Mouse (Mus musculus): ENCODE data around the gene Cyp2d10. TPM values are rescaled to one million over a fixed set of nuclear protein-coding genes. Genes with fewer than 3 reads are reported as not detected.

Gene Cyp2d10
- polyA plus RNA-seq, 1 experiment from 2014 or later: not detected

DNA sequence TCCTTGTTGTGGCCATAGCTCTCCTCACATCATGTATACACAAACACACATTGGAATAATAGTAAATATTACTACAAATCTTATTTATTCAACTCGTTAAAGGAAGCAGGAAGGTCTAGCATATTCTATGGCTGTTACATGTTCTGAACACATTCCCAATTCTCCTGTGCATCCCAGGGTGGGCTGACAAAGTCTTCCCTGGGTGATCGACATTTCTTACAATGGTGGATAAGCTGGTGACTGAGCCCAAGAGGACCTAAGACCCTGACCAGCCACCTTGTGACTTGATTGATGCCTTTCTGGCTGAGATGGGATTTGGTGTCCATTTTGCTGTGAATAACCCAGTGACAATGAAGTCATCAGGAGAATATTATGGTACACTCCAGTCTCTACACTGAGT lies 28.6 kb upstream of the Cyp2d10 start:
- Histone ChIP-seq H3K27ac (replicated peaks; ENCODE audit: low read depth, low read length) (no peak overlapping the region), H3K4me2 (ENCODE audit: low read depth, severe bottlenecking) (no peak overlapping the region), H3K27me3 (ENCODE audit: control insufficient read depth, insufficient read depth, low read length) (no peaks in the 10 kb centered on the region), H3K36me3 (ENCODE audit: control insufficient read depth, insufficient read depth, low read length) (no peaks in the 10 kb centered on the region), H3K9ac (ENCODE audit: low read length) (no peak overlapping the region), H3K9me3 (ENCODE audit: control insufficient read depth, low read length) (no peaks in the 10 kb centered on the region; the same call in 1 of the 2 replicates), H3K4me1 (ENCODE audit: control insufficient read depth, insufficient read depth, low read length) (no peaks in the 10 kb centered on the region), H3K4me3 (ENCODE audit: low read depth, low read length) (no peak overlapping the region)
- no peak for ATAC-seq (ENCODE audit: insufficient number of reproducible peaks, low FRiP score, low TSS enrichment, low read depth)
- no peak for DNase-seq (ENCODE audit: low spot score)
- WGBS: 84% methylated on average over 2 of the region's 2 CpGs

DNA sequence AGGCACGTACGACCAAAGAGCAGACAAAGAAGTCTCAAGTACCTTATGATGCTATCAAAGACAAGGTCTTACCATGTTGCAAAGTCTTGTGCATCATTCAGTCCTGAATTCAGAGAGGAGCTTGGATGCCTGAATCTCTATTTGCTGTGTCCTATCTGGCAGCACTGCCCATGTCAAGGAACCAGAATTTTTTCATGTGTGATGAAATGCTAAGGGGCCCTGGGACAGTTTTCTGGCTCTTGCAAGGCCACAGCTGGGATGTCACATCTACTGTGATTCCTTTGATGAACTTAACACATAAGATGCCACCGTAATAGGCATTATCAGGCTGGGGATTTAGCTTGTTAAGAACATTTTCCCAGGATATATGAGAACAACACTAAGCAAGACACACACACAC lies 28.0 kb upstream of the Cyp2d10 start:
- DNase-seq (ENCODE audit: low spot score): no peak
- no peaks in the 10 kb centered on the region for H3K4me1 ChIP-seq (ENCODE audit: control insufficient read depth, insufficient read depth, low read length)
- H3K27me3 ChIP-seq (ENCODE audit: control insufficient read depth, insufficient read depth, low read length): no peaks in the 10 kb centered on the region
- H3K36me3 ChIP-seq (ENCODE audit: control insufficient read depth, insufficient read depth, low read length): no peaks in the 10 kb centered on the region
- no peak overlapping the region for H3K9ac ChIP-seq (ENCODE audit: low read length)
- H3K27ac ChIP-seq (replicated peaks; ENCODE audit: low read depth, low read length): no peak overlapping the region
- 86% methylated on average over 3 of the region's 3 CpGs for WGBS
- no peak overlapping the region for H3K4me3 ChIP-seq (ENCODE audit: low read depth, low read length)
- no peak overlapping the region for H3K4me2 ChIP-seq (ENCODE audit: low read depth, severe bottlenecking)
- no peaks in the 10 kb centered on the region; the same call in 1 of the 2 replicates for H3K9me3 ChIP-seq (ENCODE audit: control insufficient read depth, low read length)
- no peak for ATAC-seq (ENCODE audit: insufficient number of reproducible peaks, low FRiP score, low TSS enrichment, low read depth)

DNA sequence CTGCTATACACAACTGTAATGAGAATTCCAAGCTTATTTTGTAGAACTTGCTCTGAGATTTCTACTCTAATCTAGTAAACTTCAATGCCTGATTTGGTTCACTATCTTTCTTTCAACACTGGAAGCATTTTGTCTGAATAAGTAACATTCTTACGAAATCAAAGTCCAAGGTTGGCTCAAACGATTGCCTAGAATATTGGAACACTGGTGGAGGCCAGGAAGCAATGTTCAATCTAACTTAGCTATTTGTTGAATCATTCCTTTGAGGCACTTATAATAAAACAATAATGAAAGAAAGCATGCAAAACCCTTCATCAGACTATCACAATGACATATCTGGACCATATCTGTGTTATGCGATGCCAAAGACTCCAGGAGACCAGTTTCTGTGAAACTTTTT lies 27.5 kb upstream of the Cyp2d10 start:
- no peak for ATAC-seq (ENCODE audit: insufficient number of reproducible peaks, low FRiP score, low TSS enrichment, low read depth)
- H3K9me3 ChIP-seq (ENCODE audit: control insufficient read depth, low read length): no peaks in the 10 kb centered on the region; the same call in 1 of the 2 replicates

DNA sequence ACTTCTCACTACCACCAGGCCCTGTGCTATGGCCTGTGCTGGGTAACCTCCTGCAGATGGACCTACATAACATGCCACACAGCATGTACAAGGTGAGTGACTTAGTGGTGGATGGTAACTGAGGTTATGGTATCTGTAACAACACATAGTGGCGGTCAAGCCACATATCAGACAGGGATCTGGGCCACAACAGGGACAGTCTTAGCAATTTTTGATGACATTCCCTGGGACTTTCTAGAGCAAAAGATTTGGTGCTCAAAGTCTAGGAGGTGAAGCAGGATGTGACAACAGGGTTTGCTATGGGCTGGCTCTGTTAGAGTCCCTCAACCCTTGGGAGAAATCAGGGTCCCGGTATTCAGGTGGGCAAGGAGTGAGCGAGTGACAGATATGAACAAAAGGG lies 26.6 kb upstream of the Cyp2d10 start:
- Histone ChIP-seq H3K4me3 (ENCODE audit: low read depth, low read length) (no peak overlapping the region), H3K9me3 (ENCODE audit: control insufficient read depth, low read length) (no peaks in the 10 kb centered on the region; the same call in 1 of the 2 replicates), H3K9ac (ENCODE audit: low read length) (no peak overlapping the region), H3K4me2 (ENCODE audit: low read depth, severe bottlenecking) (no peak overlapping the region), H3K36me3 (ENCODE audit: control insufficient read depth, insufficient read depth, low read length) (no peaks in the 10 kb centered on the region), H3K27me3 (ENCODE audit: control insufficient read depth, insufficient read depth, low read length) (no peaks in the 10 kb centered on the region), H3K4me1 (ENCODE audit: control insufficient read depth, insufficient read depth, low read length) (no peaks in the 10 kb centered on the region), H3K27ac (replicated peaks; ENCODE audit: low read depth, low read length) (no peak overlapping the region)
- DNase-seq (ENCODE audit: low spot score): no peak
- 95% methylated on average over 3 of the region's 3 CpGs for WGBS
- ATAC-seq (ENCODE audit: insufficient number of reproducible peaks, low FRiP score, low TSS enrichment, low read depth): no peak

More for the DNA sequence above, 27.5 kb upstream of the Cyp2d10 start:
- no peaks in the 10 kb centered on the region for H3K36me3 ChIP-seq (ENCODE audit: control insufficient read depth, insufficient read depth, low read length)
- H3K4me2 ChIP-seq (ENCODE audit: low read depth, severe bottlenecking): no peak overlapping the region
- WGBS: 88% methylated on average over 3 of the region's 3 CpGs
- no peak for DNase-seq (ENCODE audit: low spot score)
- no peaks in the 10 kb centered on the region for H3K27me3 ChIP-seq (ENCODE audit: control insufficient read depth, insufficient read depth, low read length)
- H3K9ac ChIP-seq (ENCODE audit: low read length): no peak overlapping the region
- no peak overlapping the region for H3K4me3 ChIP-seq (ENCODE audit: low read depth, low read length)
- H3K4me1 ChIP-seq (ENCODE audit: control insufficient read depth, insufficient read depth, low read length): no peaks in the 10 kb centered on the region
- H3K27ac ChIP-seq (replicated peaks; ENCODE audit: low read depth, low read length): no peak overlapping the region

DNA sequence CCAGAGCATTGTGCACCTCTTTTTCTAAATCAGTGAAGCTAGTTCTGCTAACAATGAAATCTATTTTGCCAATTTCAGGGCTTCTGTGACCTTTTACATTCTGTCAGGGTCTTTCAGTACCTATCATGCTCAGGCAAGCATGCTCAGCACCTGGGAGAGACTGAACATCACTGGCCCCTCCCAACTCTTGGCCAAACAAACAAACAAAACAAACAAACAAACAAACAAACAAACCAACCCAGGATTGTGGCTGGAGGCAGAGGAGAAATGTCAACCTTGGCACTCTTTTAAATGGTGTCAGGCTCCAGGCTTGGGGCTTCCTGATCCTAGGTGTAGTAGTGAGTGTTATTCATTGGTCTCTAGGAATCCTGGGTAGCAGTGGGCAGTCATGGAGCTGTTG lies 26.1 kb upstream of the Cyp2d10 start, which contains the start of gene Cyp2d9:
Cyp2d9 (plus strand) TSS at position 301 of the 400 bp plus-strand sequence.
- Histone ChIP-seq H3K27ac (replicated peaks; ENCODE audit: low read depth, low read length) (no peak within 1 kb of the TSS), H3K27me3 (ENCODE audit: control insufficient read depth, insufficient read depth, low read length) (no peaks in the 10 kb centered on the region), H3K9me3 (ENCODE audit: control insufficient read depth, low read length) (no peaks in the 10 kb centered on the region; the same call in 1 of the 2 replicates), H3K9ac (ENCODE audit: low read length) (no peak within 1 kb of the TSS), H3K4me2 (ENCODE audit: low read depth, severe bottlenecking) (no peak within 1 kb of the TSS), H3K4me1 (ENCODE audit: control insufficient read depth, insufficient read depth, low read length) (no peaks in the 10 kb centered on the region), H3K4me3 (ENCODE audit: low read depth, low read length) (no peak within 1 kb of the TSS), H3K36me3 (ENCODE audit: control insufficient read depth, insufficient read depth, low read length) (no peaks in the 10 kb centered on the region)
- ATAC-seq (ENCODE audit: insufficient number of reproducible peaks, low FRiP score, low TSS enrichment, low read depth) (no peak), DNase-seq (ENCODE audit: low spot score) (no peak)

DNA sequence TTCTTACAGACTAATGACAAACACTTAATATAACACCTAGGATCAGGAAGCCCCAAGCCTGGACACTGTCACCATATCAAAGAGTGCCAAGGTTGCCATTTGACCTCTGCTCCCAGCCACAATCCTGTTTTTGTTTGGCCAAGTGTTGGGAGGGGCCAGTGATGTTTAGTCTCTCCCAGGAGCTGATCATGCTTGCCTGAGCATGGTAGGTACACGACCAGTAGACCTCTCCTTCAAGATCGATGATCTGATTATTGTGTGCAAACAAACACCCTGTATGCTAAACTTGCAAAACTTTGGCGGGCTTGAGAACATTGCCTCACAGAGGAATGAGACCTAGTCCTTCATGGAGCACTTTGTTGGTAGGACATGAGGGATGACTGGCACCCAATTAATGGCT lies 16.5 kb upstream of the Cyp2d10 start:
- Histone ChIP-seq H3K4me1 (ENCODE audit: control insufficient read depth, insufficient read depth, low read length) (no peaks in the 10 kb centered on the region), H3K4me2 (ENCODE audit: low read depth, severe bottlenecking) (no peak overlapping the region), H3K36me3 (ENCODE audit: control insufficient read depth, insufficient read depth, low read length) (no peaks in the 10 kb centered on the region), H3K27me3 (ENCODE audit: control insufficient read depth, insufficient read depth, low read length) (no peaks in the 10 kb centered on the region), H3K27ac (replicated peaks; ENCODE audit: low read depth, low read length) (no peak overlapping the region), H3K9me3 (ENCODE audit: control insufficient read depth, low read length) (no peaks in the 10 kb centered on the region), H3K4me3 (ENCODE audit: low read depth, low read length) (no peak overlapping the region), H3K9ac (ENCODE audit: low read length) (no peak overlapping the region)
- no peak for ATAC-seq (ENCODE audit: insufficient number of reproducible peaks, low FRiP score, low TSS enrichment, low read depth)
- WGBS: 76% methylated on average over 3 of the region's 3 CpGs
- no peak for DNase-seq (ENCODE audit: low spot score)

DNA sequence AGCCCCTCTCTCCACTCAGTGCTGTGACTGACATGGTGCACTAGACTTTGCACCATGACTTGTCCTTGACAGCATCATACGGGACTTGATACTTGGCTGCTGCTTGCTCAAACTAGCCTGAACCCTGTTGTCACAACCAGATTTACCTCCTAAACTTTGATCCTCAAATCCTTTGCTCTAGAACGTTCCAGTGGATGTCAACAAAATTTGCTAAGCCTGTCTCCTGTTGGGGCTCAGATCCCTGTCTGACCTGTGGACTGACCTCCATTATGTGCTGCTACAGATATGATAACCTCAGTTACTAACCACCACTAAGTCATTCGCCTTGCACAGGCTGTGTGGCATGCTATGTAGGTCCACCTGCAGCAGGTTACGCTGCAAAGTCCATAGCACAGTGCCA lies 15.9 kb upstream of the Cyp2d10 start:
- WGBS: 84% methylated on average over 4 of the region's 4 CpGs
- Histone ChIP-seq H3K4me2 (ENCODE audit: low read depth, severe bottlenecking) (no peak overlapping the region), H3K27me3 (ENCODE audit: control insufficient read depth, insufficient read depth, low read length) (no peaks in the 10 kb centered on the region), H3K4me3 (ENCODE audit: low read depth, low read length) (no peak overlapping the region), H3K27ac (replicated peaks; ENCODE audit: low read depth, low read length) (no peak overlapping the region), H3K36me3 (ENCODE audit: control insufficient read depth, insufficient read depth, low read length) (no peaks in the 10 kb centered on the region), H3K9me3 (ENCODE audit: control insufficient read depth, low read length) (no peaks in the 10 kb centered on the region), H3K4me1 (ENCODE audit: control insufficient read depth, insufficient read depth, low read length) (no peaks in the 10 kb centered on the region), H3K9ac (ENCODE audit: low read length) (no peak overlapping the region)
- DNase-seq (ENCODE audit: low spot score) (no peak), ATAC-seq (ENCODE audit: insufficient number of reproducible peaks, low FRiP score, low TSS enrichment, low read depth) (no peak)

DNA sequence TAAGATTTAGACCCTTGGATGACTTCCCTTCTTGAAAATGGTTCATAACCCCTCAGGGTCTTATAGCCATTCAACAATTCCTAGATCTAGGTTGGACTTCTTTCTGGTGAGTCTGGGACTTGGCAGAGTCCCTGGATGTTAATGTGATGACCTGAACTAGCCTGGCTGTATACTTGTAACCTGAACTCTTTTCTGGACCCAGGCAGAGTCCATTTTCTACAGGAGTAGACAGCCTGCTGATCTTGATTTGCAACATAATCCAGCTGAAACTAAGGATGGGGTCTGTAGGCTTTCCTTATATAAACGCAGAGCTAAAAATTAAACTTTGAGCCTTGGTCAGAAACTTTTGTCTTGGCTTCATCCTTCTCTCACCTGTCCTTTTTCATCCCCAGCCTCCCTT lies 11.6 kb upstream of the Cyp2d10 start:
- no peaks in the 10 kb centered on the region for H3K27me3 ChIP-seq (ENCODE audit: control insufficient read depth, insufficient read depth, low read length)
- H3K4me3 ChIP-seq (ENCODE audit: low read depth, low read length): no peak overlapping the region
- ATAC-seq (ENCODE audit: insufficient number of reproducible peaks, low FRiP score, low TSS enrichment, low read depth) (no peak), DNase-seq (ENCODE audit: low spot score) (no peak)
- H3K9ac ChIP-seq (ENCODE audit: low read length): no peak overlapping the region
- H3K27ac ChIP-seq (replicated peaks; ENCODE audit: low read depth, low read length): no peak overlapping the region
- no peak overlapping the region for H3K4me2 ChIP-seq (ENCODE audit: low read depth, severe bottlenecking)
- H3K36me3 ChIP-seq (ENCODE audit: control insufficient read depth, insufficient read depth, low read length): no peaks in the 10 kb centered on the region
- no peaks in the 10 kb centered on the region for H3K4me1 ChIP-seq (ENCODE audit: control insufficient read depth, insufficient read depth, low read length)
- H3K9me3 ChIP-seq (ENCODE audit: control insufficient read depth, low read length): no peaks in the 10 kb centered on the region
- 76% methylated on average over 1 of the region's 1 CpGs for WGBS

All from limb, embryonic 11.5 days (tissue).